Mouse (Mus musculus) R1 (cell line): Measurements from ENCODE around the gene Asic2.
A peak's percentile ranks its signal among the peaks of the same experiment; 100 is the strongest.

ENCODE experiments used
- DNase-seq: peaks from one replicate; pipeline ENCODE4 v3.0.0-alpha.2; 2018; ENCODE audit warnings: low read depth, low spot score

The Asic2 gene

GRCm38 (mm10) chr11:81968401-81968881 is at the start of gene Asic2:
Asic2 (minus strand) TSS chr11:81968457.
- DNase-seq: peak; percentile 4

- no peak for DNase-seq
Observed at GRCm38 (mm10) chr11:82016181-82016780, 48.0 kb upstream of the Asic2 start.

- no peak for DNase-seq
Observed at GRCm38 (mm10) chr11:82015066-82015465, 46.8 kb upstream of the Asic2 start.

GRCm38 (mm10) chr11:82013756-82014155 is 45.5 kb upstream of the Asic2 start:
- no peak for DNase-seq

GRCm38 (mm10) chr11:82011411-82012193 is 43.3 kb upstream of the Asic2 start:
- DNase-seq: peak; percentile 23

- no peak for DNase-seq
Observed at GRCm38 (mm10) chr11:82010115-82010514, 41.9 kb upstream of the Asic2 start.

- DNase-seq: no peak
Observed at GRCm38 (mm10) chr11:82006796-82007423, 38.7 kb upstream of the Asic2 start.

GRCm38 (mm10) chr11:82004810-82005209 is 36.6 kb upstream of the Asic2 start:
- DNase-seq: no peak

- no peak for DNase-seq
Observed at GRCm38 (mm10) chr11:82000581-82000980, 32.3 kb upstream of the Asic2 start.

- DNase-seq: no peak
Observed at GRCm38 (mm10) chr11:81999469-81999868, 31.2 kb upstream of the Asic2 start.

- no peak for DNase-seq
Observed at GRCm38 (mm10) chr11:81998646-81999045, 30.4 kb upstream of the Asic2 start.

- no peak for DNase-seq
Observed at GRCm38 (mm10) chr11:81997085-81997484, 28.8 kb upstream of the Asic2 start.

GRCm38 (mm10) chr11:81996172-81996841 is 28.1 kb upstream of the Asic2 start:
- DNase-seq: peak; percentile 66

GRCm38 (mm10) chr11:81983146-81983545 is 14.9 kb upstream of the Asic2 start:
- DNase-seq: peak; percentile 78

GRCm38 (mm10) chr11:81982191-81982590 is 13.9 kb upstream of the Asic2 start:
- DNase-seq: no peak

- DNase-seq: peak; percentile 32
Observed at GRCm38 (mm10) chr11:81974577-81974976, 6.3 kb upstream of the Asic2 start.

GRCm38 (mm10) chr11:81973699-81974098 is 5.4 kb upstream of the Asic2 start:
- DNase-seq: no peak

GRCm38 (mm10) chr11:81972044-81972443 is 3.8 kb upstream of the Asic2 start:
- peak; percentile 46 for DNase-seq

- DNase-seq: peak; percentile 71
Observed at GRCm38 (mm10) chr11:81966626-81967289, 1.5 kb downstream of the Asic2 start.

- DNase-seq: no peak
Observed at GRCm38 (mm10) chr11:81965653-81966625, 2.3 kb downstream of the Asic2 start.
